Mouse (Mus musculus): ENCODE results near the gene Ndufa7.
"Not testable (repeated sequence)": the region's sequence is repeated elsewhere in the genome, so short reads cannot be mapped to it uniquely, and the experiment has no call there.

Ndufa7 gene

GRCm38 (mm10) chr17:33811142-33811516 lies 13.2 kb upstream of the Ndufa7 start:
- DNase-seq (ENCODE audit: low read depth, low spot score): no peak

GRCm38 (mm10) chr17:33812475-33812874 lies 11.9 kb upstream of the Ndufa7 start:
- DNase-seq (ENCODE audit: low read depth, low spot score): no peak

- no peak for DNase-seq (ENCODE audit: low read depth, low spot score)
Observed at GRCm38 (mm10) chr17:33812990-33813389, 11.4 kb upstream of the Ndufa7 start.

- DNase-seq (ENCODE audit: low read depth, low spot score): no peak
Observed at GRCm38 (mm10) chr17:33815399-33815798, 9.0 kb upstream of the Ndufa7 start.

GRCm38 (mm10) chr17:33816612-33817011 lies 7.8 kb upstream of the Ndufa7 start:
- DNase-seq (ENCODE audit: low read depth, low spot score): no peak

- peak; percentile 89 for DNase-seq (ENCODE audit: low read depth, low spot score)
Observed at GRCm38 (mm10) chr17:33817184-33817968, 7.0 kb upstream of the Ndufa7 start.

GRCm38 (mm10) chr17:33817969-33818643 lies 6.3 kb upstream of the Ndufa7 start:
- no peak for DNase-seq (ENCODE audit: low read depth, low spot score)

GRCm38 (mm10) chr17:33822436-33822959 lies 1.9 kb upstream of the Ndufa7 start:
- no peak for DNase-seq (ENCODE audit: low read depth, low spot score)

- not testable (repeated sequence) for DNase-seq (ENCODE audit: low read depth, low spot score)
Observed at GRCm38 (mm10) chr17:33823171-33823570, 1.2 kb upstream of the Ndufa7 start.

- DNase-seq (ENCODE audit: low read depth, low spot score): not testable (repeated sequence)
Observed at GRCm38 (mm10) chr17:33824997-33825330, 592 bp downstream of the Ndufa7 start.

GRCm38 (mm10) chr17:33825462-33825861 lies 1.1 kb downstream of the Ndufa7 start:
- no peak for DNase-seq (ENCODE audit: low read depth, low spot score)

GRCm38 (mm10) chr17:33826850-33827249 lies 2.5 kb downstream of the Ndufa7 start:
- peak; percentile 62 for DNase-seq (ENCODE audit: low read depth, low spot score)

GRCm38 (mm10) chr17:33828892-33829291 lies 4.5 kb downstream of the Ndufa7 start:
- no peak for DNase-seq (ENCODE audit: low read depth, low spot score)

GRCm38 (mm10) chr17:33829561-33829960 lies 5.2 kb downstream of the Ndufa7 start:
- DNase-seq (ENCODE audit: low read depth, low spot score): no peak

- peak; percentile 89 for DNase-seq (ENCODE audit: low read depth, low spot score)
Observed at GRCm38 (mm10) chr17:33842966-33843795, 18.8 kb downstream of the Ndufa7 start, which contains the start of gene Cd320. Gene Cd320, plus strand, starts transcription at chr17:33843091.

- no peak for DNase-seq (ENCODE audit: low read depth, low spot score)
Observed at GRCm38 (mm10) chr17:33844196-33844595, 19.8 kb downstream of the Ndufa7 start.

- no peak for DNase-seq (ENCODE audit: low read depth, low spot score)
Observed at GRCm38 (mm10) chr17:33848139-33848538, 23.8 kb downstream of the Ndufa7 start.

GRCm38 (mm10) chr17:33851331-33851730 lies 27.0 kb downstream of the Ndufa7 start:
- no peak for DNase-seq (ENCODE audit: low read depth, low spot score)

- DNase-seq (ENCODE audit: low read depth, low spot score): no peak
Observed at GRCm38 (mm10) chr17:33857816-33858215, 33.4 kb downstream of the Ndufa7 start.

- no peak for DNase-seq (ENCODE audit: low read depth, low spot score)
Observed at GRCm38 (mm10) chr17:33865330-33866030, 41.1 kb downstream of the Ndufa7 start.

- not testable (repeated sequence) for DNase-seq (ENCODE audit: low read depth, low spot score)
Observed at GRCm38 (mm10) chr17:33873537-33873936, 49.2 kb downstream of the Ndufa7 start, which contains the start of gene Gm7029. Gene Gm7029, plus strand, starts transcription at chr17:33873837.
